In the genomic region with DNA sequence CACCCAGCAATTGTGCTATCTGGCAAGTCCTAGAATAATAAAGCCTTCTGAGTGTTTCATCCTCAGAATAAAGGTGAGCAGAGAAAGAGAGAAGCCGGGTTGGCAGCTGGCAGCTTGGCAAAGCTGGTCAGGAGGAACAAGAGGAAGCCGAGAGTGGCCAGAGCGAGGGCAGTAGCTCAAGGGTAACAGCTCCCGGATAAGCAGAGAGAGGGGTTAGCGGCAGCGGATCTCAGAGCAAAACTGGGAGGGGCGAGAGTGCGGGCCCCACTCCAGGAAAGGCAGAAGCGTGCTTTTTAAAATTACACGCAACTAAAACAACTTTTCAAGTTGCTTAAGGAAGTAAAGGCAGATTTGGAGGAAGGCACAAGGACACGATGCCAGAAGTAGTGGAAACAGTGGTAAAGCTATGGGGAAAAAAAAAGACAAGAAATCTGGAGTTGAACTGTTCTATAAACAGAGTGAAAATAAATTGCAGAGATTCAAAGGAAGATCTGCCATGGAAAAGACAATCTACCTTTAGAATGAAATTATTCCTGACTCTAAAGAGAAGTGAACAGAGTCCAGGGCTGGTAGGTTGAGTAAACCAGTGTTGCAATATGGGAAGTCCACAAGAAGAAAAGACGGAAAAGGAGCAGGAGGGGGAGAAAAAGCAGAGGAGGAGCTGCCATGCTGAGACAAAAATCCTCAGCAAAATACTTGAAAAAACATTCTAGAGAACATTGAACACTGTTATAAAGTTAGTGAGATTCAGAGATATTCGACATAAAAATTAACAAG, we compare ENCODE assay signal across 18 mouse cellular contexts. TPM values are rescaled to one million over a fixed set of nuclear protein-coding genes. Genes with fewer than 3 reads are reported as not detected.
DNase-seq lines count a peak whose midpoint lies in the region; ATAC-seq and TF ChIP-seq lines count a peak whose summit lies in the region.
"Had no signal": no experiment of that assay in that cellular context is flagged by ENCODE, and none has a peak within 500 bp of the region (broad histone marks: within the 10 kb centered on the region; RNA-seq: fewer than 3 reads in every experiment).

No protein-coding gene starts in this region.

- no peaks in the 10 kb centered on the region for H3K36me3 ChIP-seq in heart, embryonic 15.5 days
- no peaks in the 10 kb centered on the region for H3K36me3 ChIP-seq in lung, postnatal 0 days (ENCODE audit: insufficient read depth, low read length)
- no peaks in the 10 kb centered on the region for H3K36me3 ChIP-seq in liver, embryonic 14.5 days (replicated peaks; ENCODE audit: control insufficient read depth, insufficient read depth, low read depth)
- no peaks in the 10 kb centered on the region for H3K36me3 ChIP-seq in midbrain, embryonic 10.5 days
- H3K36me3 ChIP-seq: neural tube, embryonic 13.5 days had no signal

- H3K27ac ChIP-seq in heart, embryonic 15.5 days: no peak overlapping the region
- no peak overlapping the region for H3K27ac ChIP-seq in lung, postnatal 0 days (ENCODE audit: low read length)
- H3K27ac ChIP-seq in liver, embryonic 14.5 days: no peak overlapping the region
- no peak overlapping the region for H3K27ac ChIP-seq in midbrain, embryonic 10.5 days (replicated peaks)
- H3K27ac ChIP-seq: gastrocnemius, adult 2 months; neural tube, embryonic 13.5 days had no signal

- H3K4me1 ChIP-seq in heart, embryonic 15.5 days (replicated peaks): 0 out of 2 replicates have a peak, but pooled peaks cover 3% of the 10 kb centered on the region
- no peaks in the 10 kb centered on the region for H3K4me1 ChIP-seq in lung, postnatal 0 days (ENCODE audit: insufficient read depth, low read depth, low read length)
- peaks cover 0 to 6% of the 10 kb centered on the region in 2 experiments; a peak in 1 of 4 replicates for H3K4me1 ChIP-seq in liver, embryonic 14.5 days (replicated peaks; ENCODE audit: control insufficient read depth in 2 of 2, insufficient read depth in 2 of 2, low read length in 1 of 2)
- H3K4me1 ChIP-seq in midbrain, embryonic 10.5 days: peaks cover 14% of the 10 kb centered on the region
- H3K4me1 ChIP-seq: megakaryocyte, embryonic 14.5 days; neural tube, embryonic 13.5 days had no signal

- no peak overlapping the region for H3K9ac ChIP-seq in heart, embryonic 15.5 days
- no peak overlapping the region for H3K9ac ChIP-seq in lung, postnatal 0 days (replicated peaks; ENCODE audit: low read depth)
- no peak overlapping the region for H3K9ac ChIP-seq in liver, embryonic 14.5 days (replicated peaks)
- H3K9ac ChIP-seq: neural tube, embryonic 13.5 days had no signal

- no peak for TF ChIP-seq CTCF in lung, postnatal 0 days (IDR thresholded peaks at IDR 0.05)
- TF ChIP-seq CTCF in liver, embryonic 14.5 days (IDR thresholded peaks at IDR 0.05; ENCODE audit: low read depth): no peak

- no peak for TF ChIP-seq EP300 in lung, postnatal 0 days (IDR thresholded peaks at IDR 0.05)
- no peak for TF ChIP-seq EP300 in liver, embryonic 14.5 days (IDR thresholded peaks at IDR 0.05; ENCODE audit: low read depth)

- H3K4me2 ChIP-seq in heart, embryonic 15.5 days: peak overlapping the region; percentile 32
- 0 out of 2 replicates have a peak overlapping the region, but pooled peaks have one; percentile 9 for H3K4me2 ChIP-seq in lung, postnatal 0 days (replicated peaks; ENCODE audit: low read depth, low read length)
- H3K4me2 ChIP-seq in liver, embryonic 14.5 days (ENCODE audit: low read depth): peak overlapping the region; percentile 4; the same call in 1 of the 2 replicates
- H3K4me2 ChIP-seq: neural tube, embryonic 13.5 days had no signal

- H3K27me3 ChIP-seq in heart, embryonic 15.5 days: no peaks in the 10 kb centered on the region
- H3K27me3 ChIP-seq in lung, postnatal 0 days (replicated peaks; ENCODE audit: insufficient read depth, low read length): no peaks in the 10 kb centered on the region
- H3K27me3 ChIP-seq in liver, embryonic 14.5 days (ENCODE audit: control insufficient read depth, insufficient read depth, low read length): no peaks in the 10 kb centered on the region
- no peaks in the 10 kb centered on the region for H3K27me3 ChIP-seq in midbrain, embryonic 10.5 days (ENCODE audit: low read depth, poor library complexity, severe bottlenecking)
- H3K27me3 ChIP-seq: neural tube, embryonic 13.5 days had no signal

- H3K4me3 ChIP-seq in heart, embryonic 15.5 days: 0 out of 2 replicates have a peak overlapping the region, but pooled peaks have one; percentile 4
- H3K4me3 ChIP-seq in lung, postnatal 0 days (ENCODE audit: low read depth, low read length): no peak overlapping the region
- H3K4me3 ChIP-seq in liver, embryonic 14.5 days (ENCODE audit: insufficient read depth in 1 of 2, low read depth in 2 of 2, low read length in 2 of 2): no peak overlapping the region
- no peak overlapping the region for H3K4me3 ChIP-seq in midbrain, embryonic 10.5 days
- H3K4me3 ChIP-seq: gastrocnemius, adult 2 months; megakaryocyte, embryonic 14.5 days; neural tube, embryonic 13.5 days had no signal

- no peaks in the 10 kb centered on the region for H3K9me3 ChIP-seq in heart, embryonic 15.5 days (replicated peaks)
- no peaks in the 10 kb centered on the region for H3K9me3 ChIP-seq in lung, postnatal 0 days (ENCODE audit: low read length)
- no peaks in the 10 kb centered on the region for H3K9me3 ChIP-seq in liver, embryonic 14.5 days (ENCODE audit: control insufficient read depth, low read length)
- no peaks in the 10 kb centered on the region for H3K9me3 ChIP-seq in midbrain, embryonic 10.5 days (replicated peaks)
- H3K9me3 ChIP-seq: megakaryocyte, embryonic 14.5 days; neural tube, embryonic 13.5 days had no signal

- 56% methylated on average over 13 of the region's 13 CpGs for WGBS in heart, embryonic 15.5 days
- 39% methylated on average over 13 of the region's 13 CpGs for WGBS in lung, postnatal 0 days
- WGBS in liver, embryonic 14.5 days (ENCODE audit: insufficient replicate concordance): 39% methylated on average over 13 of the region's 13 CpGs
- 83% methylated on average over 13 of the region's 13 CpGs for WGBS in midbrain, embryonic 10.5 days

- DNase-seq in heart, adult 18-20 months: no peak
- DNase-seq in lung, postnatal 0 days (ENCODE audit: low spot score): no peak
- DNase-seq in lung, postnatal 14 days: no peak
- DNase-seq in liver, embryonic 14.5 days (ENCODE audit: low read depth in 3 of 3, low spot score in 3 of 3): no peak
- no peak for DNase-seq in midbrain, embryonic 10.5 days (ENCODE audit: low spot score)
- DNase-seq in spleen, postnatal 10 days (ENCODE audit: low spot score in 2 of 2): no peak
- DNase-seq in kidney, postnatal 10 days: no peak
- DNase-seq: cerebellum, adult 8-10 months; gastrocnemius, adult 2 months; heart, postnatal 4 days; kidney, postnatal 25 days; layer of hippocampus, adult 9-11 months had no signal

- no peak for ATAC-seq in heart, embryonic 15.5 days (replicated peaks; ENCODE audit: insufficient number of reproducible peaks, insufficient read depth, low FRiP score, low read depth)
- ATAC-seq in lung, postnatal 0 days: no peak
- ATAC-seq in liver, embryonic 14.5 days (ENCODE audit: insufficient read depth): no peak
- ATAC-seq: forebrain, embryonic 16.5 days had no signal

RNA-seq across cellular contexts. Expression of gene Trpd52l3, which starts 7.1 kb away (rescaled TPM):
- polyA plus RNA-seq in heart, embryonic 15.5 days (2015; fragmentation: Nextera tagmentation; extraction: Ambion mirVana): not detected in 2 replicates
- total RNA-seq in heart, adult 18-20 months (2021): not detected
- polyA plus RNA-seq in lung, postnatal 0 days (2015; fragmentation: Nextera tagmentation; extraction: Ambion mirVana): not detected in 2 replicates
- polyA plus RNA-seq in liver, embryonic 14.5 days (2012; rRNA removed): not detected in 2 replicates
- not detected in 2 replicates for polyA plus RNA-seq in liver, embryonic 14.5 days (2014; fragmentation: Nextera tagmentation; extraction: Ambion mirVana)
- polyA plus RNA-seq in midbrain, embryonic 10.5 days (2016; fragmentation: Nextera tagmentation; extraction: Ambion mirVana): not detected in 2 replicates
- total RNA-seq: gastrocnemius, adult 2 months; heart, postnatal 4 days; left cerebral cortex, postnatal 10 days had no signal
- polyA plus RNA-seq: forebrain, embryonic 16.5 days; limb, embryonic 14.5 days; neural tube, embryonic 13.5 days had no signal

RNA-seq across cellular contexts. Expression of gene Uhrf2, which starts 19.6 kb away (rescaled TPM):
- polyA plus RNA-seq in heart, embryonic 15.5 days (2015; fragmentation: Nextera tagmentation; extraction: Ambion mirVana): 37.7 and 45.1 TPM in 2 replicates
- total RNA-seq in heart, adult 18-20 months (2021): 10 to 100 TPM; 18.8 to 24.0 TPM
- 28.0 and 36.7 TPM in 2 replicates for polyA plus RNA-seq in lung, postnatal 0 days (2015; fragmentation: Nextera tagmentation; extraction: Ambion mirVana)
- 35.5 and 38.6 TPM in 2 replicates for polyA plus RNA-seq in liver, embryonic 14.5 days (2012; rRNA removed)
- polyA plus RNA-seq in liver, embryonic 14.5 days (2014; fragmentation: Nextera tagmentation; extraction: Ambion mirVana): 30.8 and 33.5 TPM in 2 replicates
- 80.3 and 82.0 TPM in 2 replicates for polyA plus RNA-seq in midbrain, embryonic 10.5 days (2016; fragmentation: Nextera tagmentation; extraction: Ambion mirVana)
